Mouse (Mus musculus) activated CD4-positive, CD25-positive, alpha-beta regulatory T cell, adult 9 weeks (primary cell): ENCODE data around the gene Rnase4. TPM values are rescaled to one million over a fixed set of nuclear protein-coding genes. Genes with fewer than 3 reads are reported as not detected.

Experiments
- polyA plus RNA-seq: library from polyadenylated mRNA; unstranded; fragments of 100-300 nt; shearing (Covaris generic); gene quantifications from one replicate; pipeline ENCODE4 v1.2.1, GENCODE M21; 2017

The Rnase4 gene
- 22.8 TPM for polyA plus RNA-seq

DNA sequence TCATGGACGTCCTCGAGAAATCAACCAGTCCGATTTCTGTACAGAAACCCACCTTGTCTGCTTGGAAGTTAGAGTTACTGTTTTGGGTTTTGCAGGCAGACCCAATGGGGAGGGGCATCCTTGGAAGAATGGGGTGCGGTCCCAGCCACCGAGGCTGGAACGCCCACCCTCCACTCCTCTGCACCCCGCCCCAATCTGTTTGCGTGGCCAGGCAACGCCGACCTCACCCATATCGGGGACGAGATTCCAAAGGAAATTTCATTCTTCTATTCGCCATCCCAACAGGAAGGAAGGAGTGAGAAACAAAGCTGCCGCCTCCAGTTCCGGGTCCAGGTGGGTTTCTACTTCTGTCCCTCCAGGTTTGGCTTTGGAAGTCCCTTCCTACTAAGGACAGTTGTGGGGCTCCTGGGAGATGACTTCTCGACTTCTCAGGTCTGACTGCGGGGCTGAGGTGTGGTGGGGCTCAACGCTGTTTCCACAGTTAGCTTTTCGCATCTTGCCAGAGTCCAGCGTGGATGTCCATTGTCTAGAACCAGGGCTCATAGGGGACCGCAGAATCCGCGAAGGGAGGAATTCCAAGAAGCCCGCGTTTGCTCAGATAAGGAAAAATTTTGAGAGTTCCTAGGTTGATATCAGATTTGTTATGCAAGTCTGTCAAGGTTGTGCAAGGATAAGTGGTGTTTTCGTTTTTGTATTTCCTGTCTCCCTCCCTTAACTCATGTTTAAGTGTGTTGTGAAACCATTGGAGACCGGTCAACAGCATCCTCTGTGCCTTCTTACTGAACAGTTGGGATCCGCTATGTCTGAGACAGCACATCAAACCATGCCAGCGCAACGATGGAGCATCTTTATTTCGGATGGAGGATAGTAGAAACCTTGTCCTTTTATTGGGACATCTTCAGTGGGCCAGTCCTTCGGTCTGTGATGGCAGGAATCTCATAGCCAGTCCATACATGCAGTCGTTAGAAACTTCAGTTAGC is at the start of gene Rnase4, which contains the start of gene Ang:
Gene Rnase4, plus strand, starts transcription at position 157 of the 980 bp plus-strand sequence.
Gene Ang, plus strand, starts transcription at position 230 of the 980 bp plus-strand sequence.

DNA sequence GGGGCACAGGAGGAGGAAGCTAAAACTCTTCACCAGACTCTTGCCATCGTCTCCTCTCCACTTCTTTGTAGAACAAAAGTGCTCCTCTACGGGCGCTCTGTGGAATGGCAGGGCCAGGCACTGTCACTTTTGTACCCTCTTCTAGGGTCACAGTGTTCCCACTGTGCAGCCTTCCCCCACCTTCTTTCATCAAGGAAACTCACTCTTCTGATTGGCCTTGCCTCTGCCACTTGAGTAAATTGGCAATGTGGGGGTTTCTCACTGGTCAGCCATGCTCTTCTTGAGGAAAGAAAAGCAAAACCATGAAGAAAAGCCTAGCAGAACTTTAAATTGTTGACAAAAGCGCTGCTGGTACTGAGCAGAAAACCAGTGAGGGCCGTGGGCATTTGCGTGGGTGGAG is 49.1 kb upstream of the Rnase4 start, which contains the start of gene Rnase9:
Gene Rnase9, minus strand, starts transcription at position 101 of the 400 bp plus-strand sequence.

DNA sequence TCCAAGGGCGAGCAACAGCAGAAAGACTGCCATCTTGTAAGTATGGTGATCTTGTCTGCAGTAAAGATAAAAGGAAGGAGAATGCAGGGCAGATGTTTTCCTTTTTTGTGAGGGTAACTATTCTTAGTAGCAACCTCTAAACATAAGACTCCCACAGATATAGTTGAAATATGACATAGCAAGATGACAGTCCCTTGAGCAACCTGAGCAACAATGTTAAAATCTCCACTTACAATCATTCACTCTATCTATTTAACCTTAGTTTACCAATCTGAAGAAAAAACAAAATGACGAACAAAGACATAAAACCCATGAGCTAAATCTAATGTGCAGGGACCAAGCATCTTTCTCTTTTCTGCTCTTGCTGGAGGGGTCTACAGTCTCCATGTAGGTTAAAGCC is 40.8 kb upstream of the Rnase4 start, which contains the start of gene Rnase11:
Gene Rnase11, minus strand, starts transcription at position 101 of the 400 bp plus-strand sequence.

DNA sequence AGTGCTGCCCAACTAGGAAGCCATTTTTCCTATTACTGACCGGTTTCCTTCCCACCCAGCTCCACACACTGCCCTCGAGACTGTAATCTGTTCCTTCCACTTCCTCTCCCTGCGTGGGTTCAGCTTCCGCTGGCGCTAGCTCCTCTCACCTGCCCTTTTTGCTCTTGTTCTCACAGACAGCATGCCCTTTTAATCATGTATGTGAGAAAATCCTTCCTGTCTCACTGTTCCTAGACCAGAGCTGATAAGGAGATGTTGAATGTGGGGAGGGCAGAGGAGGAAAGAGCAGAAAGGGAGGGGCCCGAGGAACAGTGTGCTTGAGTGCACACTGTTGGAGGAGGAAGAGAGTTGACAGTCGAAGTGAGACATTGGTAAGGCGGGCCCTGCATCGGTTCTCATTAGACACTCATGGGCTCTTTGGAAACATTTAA is 33.5 kb upstream of the Rnase4 start, which contains the start of gene Rnase12:
Gene Rnase12, minus strand, starts transcription at position 261 of the 431 bp plus-strand sequence.

DNA sequence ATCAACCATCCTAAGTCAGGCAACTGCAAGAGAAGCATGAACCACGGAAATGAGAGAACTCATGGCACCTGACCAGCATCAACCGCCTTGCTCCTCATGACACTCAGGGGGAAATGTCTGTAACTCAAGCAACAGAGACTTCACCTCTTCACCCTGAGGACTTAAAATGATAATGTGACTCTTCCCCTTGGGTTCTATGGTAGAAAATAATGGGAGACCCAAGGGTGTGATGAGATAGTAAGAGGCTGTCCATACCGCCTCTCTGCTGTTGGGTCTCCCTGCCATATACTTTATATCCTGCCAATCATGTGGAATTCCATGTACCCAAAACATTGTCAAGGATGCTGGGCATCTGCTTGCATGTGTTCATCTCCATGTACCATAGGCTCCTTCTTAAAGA is 16.5 kb upstream of the Rnase4 start, which contains the start of gene Olfr750:
Gene Olfr750, minus strand, starts transcription at position 101 of the 400 bp plus-strand sequence.

DNA sequence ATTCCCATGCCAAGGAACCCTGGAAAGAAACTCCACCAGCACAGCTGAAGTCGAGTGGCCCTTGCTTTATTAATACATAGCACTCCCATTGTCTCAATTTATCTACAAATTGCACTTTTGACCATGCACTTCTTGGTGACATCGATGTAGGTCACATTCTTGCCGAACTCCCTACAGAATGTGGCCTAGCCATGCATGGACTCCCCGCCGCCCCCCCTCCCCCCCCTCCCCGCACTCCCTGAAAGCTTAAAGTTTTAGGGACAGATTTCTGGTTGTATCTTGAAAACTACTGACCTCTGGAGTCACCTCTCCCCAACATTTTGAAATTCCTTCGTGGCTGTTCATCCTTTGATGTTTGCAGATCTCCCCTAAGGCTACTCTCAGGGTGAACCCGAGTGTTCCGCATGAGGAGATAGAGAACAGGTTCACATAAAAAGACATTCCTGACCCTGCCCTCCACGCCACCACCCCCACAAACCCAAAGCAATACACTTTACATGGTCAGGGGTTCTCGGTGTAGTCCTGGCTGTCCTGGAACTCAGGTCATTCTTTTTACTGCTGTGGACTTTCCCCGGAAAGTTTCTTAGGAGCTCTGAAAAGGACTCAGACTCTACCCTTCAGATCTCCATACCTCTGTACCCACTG is 23.2 kb downstream of the Rnase4 start, which contains the start of gene Eddm3b:
Gene Eddm3b, plus strand, starts transcription at position 511 of the 645 bp plus-strand sequence.

DNA sequence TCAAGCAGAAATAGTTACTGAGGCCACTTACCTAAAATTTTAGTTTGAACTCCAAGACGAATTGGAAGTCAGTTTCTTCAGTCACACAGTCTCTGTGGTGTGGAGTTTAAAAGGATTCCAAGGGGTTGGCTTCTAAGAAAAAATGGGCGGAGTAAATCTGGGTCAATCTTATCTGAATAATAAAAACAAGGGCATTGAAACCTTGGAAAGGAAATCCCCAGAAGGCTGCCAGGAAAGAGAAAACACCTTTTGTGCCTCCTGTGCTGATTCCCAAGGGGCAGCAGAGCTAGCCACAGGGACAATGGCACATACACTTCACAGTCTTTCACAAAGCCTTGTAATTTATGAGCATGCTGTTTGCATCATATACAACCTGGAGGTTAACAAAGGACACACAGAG is 55.8 kb downstream of the Rnase4 start, which contains the start of gene Rnase1:
Gene Rnase1, minus strand, starts transcription at position 101 of the 400 bp plus-strand sequence.

Other genes with a start within 250 kb of the Rnase4 start
- 27.8 TPM for gene Tep1, start 220.5 kb upstream of the Rnase4 start, polyA plus RNA-seq
- 0.05 TPM for gene Klhl33, start 193.6 kb upstream of the Rnase4 start, polyA plus RNA-seq
- 94.6 TPM for gene Osgep, start 166.2 kb upstream of the Rnase4 start, polyA plus RNA-seq
- 66.3 TPM for gene Apex1, start 166.1 kb upstream of the Rnase4 start, polyA plus RNA-seq
- gene Pip4p1, start 160.2 kb upstream of the Rnase4 start, polyA plus RNA-seq = 8.1 TPM
- 80.7 TPM for gene Pnp, start 160.0 kb upstream of the Rnase4 start, polyA plus RNA-seq
- not detected for gene Gm49342, start 146.6 kb upstream of the Rnase4 start, polyA plus RNA-seq
- gene Pnp2, start 135.1 kb upstream of the Rnase4 start, polyA plus RNA-seq = 0.83 TPM
- not detected for gene Rnase10, start 83.3 kb upstream of the Rnase4 start, polyA plus RNA-seq
- gene Rnase9, start 49.2 kb upstream of the Rnase4 start, polyA plus RNA-seq = not detected
- not detected for gene Rnase11, start 40.9 kb upstream of the Rnase4 start, polyA plus RNA-seq
- not detected for gene Rnase12, start 33.4 kb upstream of the Rnase4 start, polyA plus RNA-seq
- not detected for gene Olfr750, start 16.6 kb upstream of the Rnase4 start, polyA plus RNA-seq
- gene Ang, start 73 bp downstream of the Rnase4 start, polyA plus RNA-seq = 4.4 TPM
- not detected for gene Eddm3b, start 23.3 kb downstream of the Rnase4 start, polyA plus RNA-seq
- gene Rnase6, start 32.8 kb downstream of the Rnase4 start, polyA plus RNA-seq = 1.2 TPM
- not detected for gene Rnase1, start 55.7 kb downstream of the Rnase4 start, polyA plus RNA-seq
- not detected for gene Rnase2b, start 71.2 kb downstream of the Rnase4 start, polyA plus RNA-seq
- gene Ang2, start 108.1 kb downstream of the Rnase4 start, polyA plus RNA-seq = not detected
- not detected for gene Ear14, start 112.3 kb downstream of the Rnase4 start, polyA plus RNA-seq
- gene Rnase2a, start 165.0 kb downstream of the Rnase4 start, polyA plus RNA-seq = not detected